Mouse (Mus musculus) embryonic facial prominence, embryonic 14.5 days (tissue): Measurements from ENCODE around the gene Muc5ac. TPM values are rescaled to one million over a fixed set of nuclear protein-coding genes. Genes with fewer than 3 reads are reported as not detected.
"Not testable (repeated sequence)": the region's sequence is repeated elsewhere in the genome, so short reads cannot be mapped to it uniquely, and the experiment has no call there.

ENCODE experiments used
- ATAC-seq: fragments of 200-750 bp; cut with Nextera tagmentation; 2 replicates; pipeline ENCODE4 v1.8.0; 2017; ENCODE audit warnings: low read depth, moderate number of reproducible peaks, moderate TSS enrichment
- DNase-seq: peaks from one replicate; pipeline ENCODE4 v3.0.0-alpha.2; 2015; ENCODE audit warnings: low spot score
- H3K27ac ChIP-seq: fragments of 300-500 bp; sonication (generic); replicated peaks from 2 replicates; pipeline ENCODE4 v1.5.1; 2014; ENCODE audit warnings: low read depth, mild to moderate bottlenecking, low read length, moderate library complexity
- H3K27me3 ChIP-seq: fragments of 300-500 bp; sonication (generic); replicated peaks from 2 replicates; pipeline ENCODE4 v1.6.1; 2014; ENCODE audit warnings: low read length; ENCODE audit not compliant: control insufficient read depth, insufficient read depth
- H3K36me3 ChIP-seq: fragments of 300-500 bp; sonication (generic); 2 replicates; pipeline ENCODE4 v1.6.1; 2014; ENCODE audit warnings: low read length, mixed read lengths; ENCODE audit not compliant: control insufficient read depth, insufficient read depth
- H3K4me1 ChIP-seq: fragments of 300-500 bp; sonication (generic); 2 replicates; pipeline ENCODE4 v1.6.1; 2014; ENCODE audit warnings: antibody characterized with exemption, low read length; ENCODE audit not compliant: control insufficient read depth, insufficient read depth
- H3K4me2 ChIP-seq: fragments of 300-500 bp; sonication (generic); 2 replicates; pipeline ENCODE4 v1.6.1; 2014; ENCODE audit warnings: low read depth, mild to moderate bottlenecking, low read length, moderate library complexity, mixed read lengths
- H3K4me3 ChIP-seq: fragments of 300-500 bp; sonication (generic); 2 replicates; pipeline ENCODE4 v1.5.1; 2014; ENCODE audit warnings: low read depth, mild to moderate bottlenecking, low read length
- H3K9ac ChIP-seq: fragments of 300-500 bp; sonication (generic); 2 replicates; pipeline ENCODE4 v1.6.1; 2014; ENCODE audit warnings: low read depth, mild to moderate bottlenecking, low read length, moderate library complexity, mixed read lengths
- H3K9me3 ChIP-seq: fragments of 300-500 bp; sonication (generic); 2 replicates; pipeline ENCODE4 v1.6.1; 2016; ENCODE audit warnings: low read length; ENCODE audit not compliant: control insufficient read depth
- WGBS: fragments of 180-500 bp; shearing (Covaris S2); extraction: QIAGEN DNeasy Blood & Tissue Kit; methylation state at CpG from one replicate; pipeline ENCODE4 v1.1.7; 2014; 5-methylcytosine and 5-hydroxymethylcytosine counted together
- polyA plus RNA-seq: library from polyadenylated mRNA; unstranded; fragments of >200 nt; fragmentation: Nextera tagmentation; extraction: Ambion mirVana; gene quantifications from 2 replicates; pipeline ENCODE4 v1.2.1, GENCODE M21; 2014

The Muc5ac gene
- polyA plus RNA-seq, 1 experiment from 2014 or later, result 0.04 TPM

GRCm38 (mm10) chr7:141774855-141775254, 13.9 kb upstream of the Muc5ac start:
- no peak overlapping the region for H3K27ac ChIP-seq
- 99% methylated on average over 2 of the region's 2 CpGs for WGBS
- no peak overlapping the region for H3K4me2 ChIP-seq
- H3K36me3 ChIP-seq, result no peaks in the 10 kb centered on the region
- no peak overlapping the region for H3K4me3 ChIP-seq
- no peaks in the 10 kb centered on the region for H3K9me3 ChIP-seq
- DNase-seq, result no peak
- H3K9ac ChIP-seq, result no peak overlapping the region
- ATAC-seq, result no peak
- H3K4me1 ChIP-seq, result peaks cover 7% of the 10 kb centered on the region; the same call in 1 of the 2 replicates
- H3K27me3 ChIP-seq, result no peaks in the 10 kb centered on the region

- Histone ChIP-seq H3K9ac (no peak overlapping the region), H3K36me3 (no peaks in the 10 kb centered on the region), H3K4me1 (peaks cover 7% of the 10 kb centered on the region; the same call in 1 of the 2 replicates), H3K4me3 (no peak overlapping the region), H3K9me3 (no peaks in the 10 kb centered on the region), H3K4me2 (no peak overlapping the region), H3K27ac (no peak overlapping the region), H3K27me3 (no peaks in the 10 kb centered on the region)
- 90% methylated on average over 5 of the region's 5 CpGs for WGBS
- ATAC-seq, result no peak
- no peak for DNase-seq
These were observed 12.6 kb upstream of the Muc5ac start for GRCm38 (mm10) chr7:141776199-141776598.

- no peak overlapping the region for H3K4me3 ChIP-seq
- no peak overlapping the region for H3K27ac ChIP-seq
- DNase-seq (no peak), ATAC-seq (no peak)
- WGBS, result 90% methylated on average over 1 of the region's 1 CpGs
- H3K4me2 ChIP-seq, result no peak overlapping the region
- H3K9me3 ChIP-seq, result peaks cover 13% of the 10 kb centered on the region; the same call in 1 of the 2 replicates
- H3K36me3 ChIP-seq, result no peaks in the 10 kb centered on the region
- no peaks in the 10 kb centered on the region for H3K4me1 ChIP-seq
- H3K27me3 ChIP-seq, result no peaks in the 10 kb centered on the region
- H3K9ac ChIP-seq, result no peak overlapping the region
These were observed 5.5 kb downstream of the Muc5ac start for GRCm38 (mm10) chr7:141794251-141794650.

GRCm38 (mm10) chr7:141803206-141803605, 14.4 kb downstream of the Muc5ac start:
- no peak overlapping the region for H3K27ac ChIP-seq
- no peaks in the 10 kb centered on the region for H3K27me3 ChIP-seq
- no peak for ATAC-seq
- H3K4me1 ChIP-seq, result no peaks in the 10 kb centered on the region
- H3K36me3 ChIP-seq, result no peaks in the 10 kb centered on the region
- H3K4me3 ChIP-seq, result no peak overlapping the region
- no peak overlapping the region for H3K4me2 ChIP-seq
- no peak for DNase-seq
- H3K9me3 ChIP-seq, result peaks cover 3% of the 10 kb centered on the region; the same call in 1 of the 2 replicates
- H3K9ac ChIP-seq, result no peak overlapping the region
- 77% methylated on average over 6 of the region's 7 CpGs for WGBS

GRCm38 (mm10) chr7:141805384-141805783, 16.6 kb downstream of the Muc5ac start:
- no peak overlapping the region for H3K4me3 ChIP-seq

GRCm38 (mm10) chr7:141807823-141808222, 19.1 kb downstream of the Muc5ac start:
- H3K27ac ChIP-seq, H3K4me1 ChIP-seq, H3K4me2 ChIP-seq, H3K9me3 ChIP-seq, H3K9ac ChIP-seq, H3K36me3 ChIP-seq, H3K27me3 ChIP-seq, ATAC-seq, H3K4me3 ChIP-seq, DNase-seq: not testable (repeated sequence)
- WGBS, result no CpG with 5 or more reads among the region's 4 CpGs

More at GRCm38 (mm10) chr7:141805384-141805783, 16.6 kb downstream of the Muc5ac start:
- ATAC-seq (no peak), DNase-seq (no peak)
- WGBS, result 85% methylated on average over 7 of the region's 7 CpGs
- Histone ChIP-seq H3K27ac (no peak overlapping the region), H3K9ac (no peak overlapping the region), H3K36me3 (no peaks in the 10 kb centered on the region), H3K4me1 (no peaks in the 10 kb centered on the region), H3K4me2 (no peak overlapping the region), H3K27me3 (no peaks in the 10 kb centered on the region), H3K9me3 (no peaks in the 10 kb centered on the region)

- not testable (repeated sequence) for H3K27me3 ChIP-seq, H3K36me3 ChIP-seq, ATAC-seq, H3K9me3 ChIP-seq, DNase-seq, H3K27ac ChIP-seq, H3K9ac ChIP-seq, H3K4me2 ChIP-seq, H3K4me1 ChIP-seq, H3K4me3 ChIP-seq
- WGBS, result no CpG with 5 or more reads among the region's 4 CpGs
These were observed 21.2 kb downstream of the Muc5ac start for GRCm38 (mm10) chr7:141809933-141810332.

GRCm38 (mm10) chr7:141813321-141813720, 24.5 kb downstream of the Muc5ac start:
- no peak for ATAC-seq
- no peak overlapping the region for H3K4me2 ChIP-seq
- no peak overlapping the region for H3K27ac ChIP-seq

GRCm38 (mm10) chr7:141815361-141815760, 26.6 kb downstream of the Muc5ac start:
- Histone ChIP-seq H3K27me3 (no peaks in the 10 kb centered on the region), H3K36me3 (no peaks in the 10 kb centered on the region), H3K4me3 (no peak overlapping the region), H3K9ac (no peak overlapping the region), H3K27ac (no peak overlapping the region), H3K4me2 (no peak overlapping the region), H3K9me3 (no peaks in the 10 kb centered on the region), H3K4me1 (no peaks in the 10 kb centered on the region)
- no peak for ATAC-seq
- DNase-seq, result no peak
- 73% methylated on average over 4 of the region's 4 CpGs for WGBS

More at GRCm38 (mm10) chr7:141813321-141813720, 24.5 kb downstream of the Muc5ac start:
- 79% methylated on average over 4 of the region's 4 CpGs for WGBS
- H3K9me3 ChIP-seq, result no peaks in the 10 kb centered on the region
- no peaks in the 10 kb centered on the region for H3K36me3 ChIP-seq
- no peak overlapping the region for H3K9ac ChIP-seq
- no peak for DNase-seq
- no peaks in the 10 kb centered on the region for H3K4me1 ChIP-seq
- H3K4me3 ChIP-seq, result no peak overlapping the region
- no peaks in the 10 kb centered on the region for H3K27me3 ChIP-seq
